Mouse (Mus musculus) myocyte (in vitro differentiated cells): ENCODE measurements at regions not wholly inside any gene's neighbourhood (a gene's known extent, or its start where the extent isn't known, plus 50 kb on each side); places are given as distances from the start of the nearest gene placed in this dataset.

Experiments used
- H3K27me3 ChIP-seq: one replicate; pipeline ENCODE4 v1.6.1; 2011; ENCODE audit not compliant: control insufficient read depth, insufficient read depth, insufficient read length
- H3K36me3 ChIP-seq: one replicate; pipeline ENCODE4 v1.6.1; 2011; ENCODE audit not compliant: control insufficient read depth, insufficient read depth
- H3K4me2 ChIP-seq: one replicate; pipeline ENCODE4 v1.6.1; 2011; ENCODE audit warnings: low read depth, control low read depth
- H3K4me3 ChIP-seq: one replicate; pipeline ENCODE4 v1.5.1; 2011; ENCODE audit warnings: mild to moderate bottlenecking, control low read depth, moderate library complexity
- H3K79me2 ChIP-seq: one replicate; pipeline ENCODE4 v1.6.1; 2011; ENCODE audit not compliant: control insufficient read depth, insufficient read depth
- H3ac ChIP-seq: one replicate; pipeline ENCODE4 v1.6.1; 2011; ENCODE audit not compliant: control insufficient read depth, insufficient read length
- CEBPB ChIP-seq: IDR thresholded peaks from 2 replicates; pipeline ENCODE4 v1.6.1; 2011; ENCODE audit warnings: mild to moderate bottlenecking, moderate library complexity; ENCODE audit not compliant: poor library complexity, insufficient read depth, severe bottlenecking
- E2F4 ChIP-seq: IDR thresholded peaks from one replicate; pipeline ENCODE4 v1.6.1; 2011; ENCODE audit warnings: mild to moderate bottlenecking, control low read depth, moderate library complexity; ENCODE audit not compliant: insufficient read depth
- MAX ChIP-seq: IDR thresholded peaks from one replicate; pipeline ENCODE4 v1.6.1; 2011; ENCODE audit warnings: low read depth, mild to moderate bottlenecking, control low read depth
- MYOD1 ChIP-seq, 3 experiments: IDR thresholded peaks; one replicate each; pipeline ENCODE4 v1.6.1; 2011; ENCODE audit warnings: control low read depth in 2 of 3, low read depth in 2 of 3, mild to moderate bottlenecking in 2 of 3, moderate library complexity in 1 of 3; ENCODE audit not compliant: insufficient read length in 2 of 3, control insufficient read depth in 1 of 3
- MYOG ChIP-seq, 3 experiments: IDR thresholded peaks; one replicate each; pipeline ENCODE4 v1.6.1; 2011; ENCODE audit warnings: control low read depth in 2 of 3, low read depth in 2 of 3, mild to moderate bottlenecking in 2 of 3; ENCODE audit not compliant: insufficient read length in 2 of 3, control insufficient read depth in 1 of 3, insufficient read depth in 1 of 3
- POLR2A ChIP-seq: IDR thresholded peaks from one replicate; pipeline ENCODE4 v1.6.1; 2011; ENCODE audit warnings: low read depth, mild to moderate bottlenecking, control low read depth, moderate library complexity; ENCODE audit not compliant: insufficient read length
- POLR2AphosphoS2 ChIP-seq: IDR thresholded peaks from one replicate; pipeline ENCODE4 v1.6.1; 2011; ENCODE audit warnings: low read depth, control low read depth; ENCODE audit not compliant: insufficient read length
- REST ChIP-seq: IDR thresholded peaks from one replicate; pipeline ENCODE4 v1.6.1; 2011; ENCODE audit warnings: mild to moderate bottlenecking, control low read depth, moderate library complexity; ENCODE audit not compliant: insufficient read depth, insufficient read length
- SRF ChIP-seq: IDR thresholded peaks from one replicate; pipeline ENCODE4 v1.6.1; 2011; ENCODE audit warnings: low read depth; ENCODE audit not compliant: control insufficient read depth, insufficient read length
- TCF12 ChIP-seq: IDR thresholded peaks from one replicate; pipeline ENCODE4 v1.6.1; 2011; ENCODE audit warnings: mild to moderate bottlenecking, control low read depth; ENCODE audit not compliant: poor library complexity, insufficient read depth, severe bottlenecking
- TCF3 ChIP-seq: IDR thresholded peaks from one replicate; pipeline ENCODE4 v1.6.1; 2011; ENCODE audit warnings: low read depth, control low read depth; ENCODE audit not compliant: insufficient read length
- USF1 ChIP-seq: IDR thresholded peaks from one replicate; pipeline ENCODE4 v1.6.1; 2011; ENCODE audit warnings: low read depth, mild to moderate bottlenecking, control low read depth, moderate library complexity

DNA sequence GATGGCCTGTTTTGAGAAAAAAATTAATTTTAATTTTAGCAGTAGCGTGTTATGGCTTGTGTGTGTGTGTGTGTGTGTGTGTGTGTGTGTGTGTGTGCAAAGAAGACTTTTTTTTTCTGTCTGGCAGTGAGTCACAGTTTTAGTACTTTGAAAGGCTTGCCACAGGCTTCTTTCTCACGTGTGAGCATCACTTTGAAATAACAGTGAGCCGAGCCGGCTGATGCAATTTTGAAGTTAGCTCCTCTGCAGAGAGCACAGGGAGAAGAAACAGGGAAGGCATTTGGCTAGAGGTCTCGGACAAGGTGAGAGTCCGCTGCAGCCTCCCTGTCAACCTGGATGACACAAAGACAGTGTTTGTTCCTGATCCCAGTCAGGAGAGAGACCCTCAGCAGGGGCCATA is 242.3 kb downstream of the Hivep2 start:
- Histone ChIP-seq H3K27me3 (no peaks in the 10 kb centered on the region), H3K79me2 (no peaks in the 10 kb centered on the region), H3K4me3 (no peak overlapping the region), H3K4me2 (peak overlapping the region; percentile 50), H3K36me3 (no peaks in the 10 kb centered on the region), H3ac (no peak overlapping the region)
- TF ChIP-seq USF1 (no peak), TCF3 (no peak), SRF (no peak), TCF12 (no peak), POLR2A (no peak), CEBPB (peak; percentile 64; the same call in 1 of the 2 replicates), REST (no peak), POLR2AphosphoS2 (no peak)

DNA sequence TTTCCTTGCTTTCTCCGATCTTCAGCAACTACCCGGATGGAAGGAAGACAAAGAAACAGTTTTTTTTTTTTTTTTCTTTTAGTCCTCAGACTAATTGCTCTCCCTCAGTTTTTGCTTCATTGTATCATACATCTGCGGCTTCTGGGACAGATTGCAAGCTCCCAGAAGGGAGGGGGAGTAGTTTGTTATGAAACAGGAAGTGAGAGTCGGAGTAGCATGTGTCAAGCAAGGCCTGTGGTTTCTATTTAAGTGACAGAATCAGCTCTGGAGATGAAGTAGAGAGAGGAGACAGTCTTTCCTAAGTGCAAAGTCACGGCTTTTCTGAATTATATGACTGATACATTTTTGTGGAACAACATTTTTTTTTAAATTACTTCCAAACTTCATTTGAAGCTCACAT is 241.7 kb downstream of the Hivep2 start:
- Histone ChIP-seq H3K36me3 (no peaks in the 10 kb centered on the region), H3K79me2 (no peaks in the 10 kb centered on the region), H3K4me3 (no peak overlapping the region), H3ac (no peak overlapping the region), H3K4me2 (peak overlapping the region; percentile 50), H3K27me3 (no peaks in the 10 kb centered on the region)
- TF ChIP-seq E2F4: no peak
- no peak for TF ChIP-seq MYOD1 (IDR thresholded peaks at IDR 0.05; ENCODE audit: control insufficient read depth in 1 of 3, insufficient read length in 2 of 3, low read depth in 2 of 3)
- TF ChIP-seq POLR2A: no peak
- TF ChIP-seq CEBPB: no peak
- TF ChIP-seq REST: no peak
- TF ChIP-seq SRF: no peak
- TF ChIP-seq MYOG (IDR thresholded peaks at IDR 0.05; ENCODE audit: control insufficient read depth in 1 of 3, insufficient read depth in 1 of 3, insufficient read length in 2 of 3, low read depth in 2 of 3): no peak
- TF ChIP-seq MAX: no peak
- no peak for TF ChIP-seq TCF12
- TF ChIP-seq TCF3: no peak
- no peak for TF ChIP-seq USF1
- no peak for TF ChIP-seq POLR2AphosphoS2

DNA sequence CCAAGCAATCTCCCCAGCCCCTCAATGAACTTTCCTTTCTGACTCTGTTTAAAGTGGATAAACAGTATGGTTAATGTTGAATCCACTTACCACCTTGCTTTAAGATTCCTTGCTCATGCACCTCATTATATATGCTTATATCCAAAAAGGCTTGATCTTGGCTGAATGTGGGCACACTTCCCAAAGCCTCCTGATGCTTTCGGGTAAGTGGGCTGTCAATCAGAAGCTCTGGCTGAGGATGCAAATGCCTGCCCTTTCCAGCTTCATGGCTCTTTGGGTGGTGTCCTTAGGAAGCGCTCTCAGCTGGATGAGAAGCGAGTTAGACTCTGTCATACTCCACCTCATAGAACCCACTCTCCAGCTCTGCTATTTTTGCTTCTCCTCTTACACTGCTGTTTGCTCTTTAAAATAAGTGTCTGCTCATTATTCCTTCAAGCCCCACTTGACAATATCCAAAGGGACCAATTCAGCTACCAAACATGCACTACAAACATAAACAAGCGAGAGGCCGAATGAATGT is 241.2 kb downstream of the Hivep2 start:
- no peak overlapping the region for H3K4me2 ChIP-seq
- TF ChIP-seq CEBPB (no peak), MAX (no peak), REST (no peak), SRF (no peak), MYOG (IDR thresholded peaks at IDR 0.05; ENCODE audit: control insufficient read depth in 1 of 3, insufficient read depth in 1 of 3, insufficient read length in 2 of 3, low read depth in 2 of 3) (no peak), POLR2AphosphoS2 (no peak), USF1 (no peak)

More for the DNA sequence above, 241.2 kb downstream of the Hivep2 start:
- no peaks in the 10 kb centered on the region for H3K79me2 ChIP-seq
- H3ac ChIP-seq: no peak overlapping the region
- H3K4me3 ChIP-seq: no peak overlapping the region
- no peaks in the 10 kb centered on the region for H3K27me3 ChIP-seq
- no peaks in the 10 kb centered on the region for H3K36me3 ChIP-seq
